Mouse (Mus musculus): ENCODE data around the gene Rbm14.
"Not testable (repeated sequence)": the region's sequence is repeated elsewhere in the genome, so short reads cannot be mapped to it uniquely, and the experiment has no call there.

The Rbm14 gene

DNA sequence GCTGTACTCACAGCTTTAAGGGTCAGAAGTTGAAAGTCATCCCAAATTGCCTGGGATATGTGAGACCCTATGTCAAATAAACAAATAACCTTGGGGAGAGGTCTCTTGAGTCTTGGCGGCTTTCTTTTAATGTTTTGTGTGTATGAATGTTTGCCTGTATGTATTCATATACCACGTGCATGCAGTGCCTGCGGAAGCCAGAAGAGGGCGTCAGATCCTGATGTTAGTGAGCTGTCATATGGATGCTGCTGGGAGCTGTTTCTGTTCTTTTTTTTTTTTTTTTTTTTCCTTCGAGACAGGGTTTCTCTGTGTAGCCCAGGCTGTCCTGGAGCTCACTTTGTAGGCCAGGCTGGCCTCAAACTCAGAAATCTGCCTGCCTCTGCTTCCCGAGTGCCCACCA lies 1.6 kb upstream of the Rbm14 start:
- DNase-seq (ENCODE audit: inconsistent ontology term): no peak

DNA sequence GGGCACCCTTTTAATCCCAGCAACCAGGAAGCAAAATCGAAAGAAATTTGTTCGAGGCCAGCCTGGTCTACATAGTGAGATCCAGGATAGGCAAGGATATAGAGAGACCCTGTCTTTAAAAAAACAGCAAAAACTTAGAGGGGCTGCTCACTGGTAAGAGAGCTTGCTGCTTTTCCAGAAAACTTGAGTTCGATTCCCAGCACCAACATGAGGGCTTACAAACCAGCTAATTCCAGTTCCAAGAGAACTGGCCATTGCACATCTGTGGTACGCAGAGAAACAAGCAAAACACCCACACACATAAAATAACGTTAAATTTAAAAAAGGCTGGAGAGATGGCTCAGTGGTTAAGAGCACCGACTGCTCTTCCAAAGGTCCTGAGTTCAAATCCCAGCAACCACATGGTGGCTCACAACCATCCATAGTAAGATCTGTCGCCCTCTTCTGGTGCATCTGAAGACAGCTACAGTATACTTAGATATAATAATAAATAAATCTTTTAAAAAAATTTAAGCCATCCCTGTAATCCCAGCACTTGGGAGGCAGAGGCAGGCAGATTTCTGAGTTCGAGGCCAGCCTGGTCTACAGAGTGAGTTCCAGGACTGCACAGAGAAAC lies 1.0 kb upstream of the Rbm14 start:
- DNase-seq (ENCODE audit: inconsistent ontology term): not testable (repeated sequence)

DNA sequence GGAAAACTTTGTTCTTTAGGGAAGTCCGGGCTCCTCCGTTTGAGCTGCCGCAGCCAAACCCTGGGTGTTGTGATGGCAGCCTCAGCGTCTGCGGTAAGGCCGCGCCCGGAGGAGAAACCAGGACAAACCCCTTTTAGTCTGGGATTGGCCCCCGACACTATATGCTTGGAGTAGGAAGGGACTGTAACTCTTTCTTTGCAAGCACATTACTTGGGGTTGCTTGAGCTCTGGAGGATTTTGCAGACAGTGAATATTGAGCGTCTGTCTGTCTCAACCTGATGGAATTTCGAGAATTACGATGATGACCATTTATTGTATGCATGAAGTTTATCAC lies 442 bp upstream of the Rbm14 start:
- DNase-seq (ENCODE audit: inconsistent ontology term): no peak

DNA sequence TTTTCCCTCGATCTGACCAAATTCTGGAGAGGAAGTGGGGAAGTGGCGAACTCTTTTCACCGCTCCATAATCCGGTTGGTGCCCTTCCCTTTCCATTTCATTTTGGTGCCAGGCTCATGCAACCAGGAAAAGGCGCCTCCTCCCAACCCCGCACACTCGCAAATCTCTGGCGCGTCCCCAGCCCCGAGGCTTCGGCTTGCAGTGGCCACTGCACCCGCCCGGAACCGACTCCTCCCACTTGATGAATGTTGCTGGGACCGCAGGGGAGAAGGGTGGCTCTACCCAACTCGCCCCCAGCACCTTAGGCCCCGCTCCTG lies 730 bp downstream of the Rbm14 start:
- DNase-seq (ENCODE audit: inconsistent ontology term): no peak

DNA sequence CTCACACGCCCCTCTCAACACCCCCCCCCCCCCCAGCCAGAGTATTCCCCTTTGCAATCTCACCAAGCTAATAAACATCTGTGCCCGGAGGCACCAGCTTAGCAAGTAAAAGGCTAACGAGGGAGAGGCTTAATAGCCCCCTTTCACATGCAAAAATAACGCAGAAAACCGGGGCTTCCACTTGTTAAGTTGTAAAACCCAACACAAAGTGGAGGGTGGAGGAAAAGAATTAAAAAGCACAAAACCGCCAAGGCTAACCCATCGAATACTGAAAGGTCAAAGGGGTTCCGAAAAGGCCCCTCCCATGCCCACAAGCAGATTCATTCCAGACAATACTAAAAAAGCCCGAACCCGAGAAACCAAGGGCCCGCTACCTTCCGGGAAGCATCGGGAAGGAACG lies 1.1 kb downstream of the Rbm14 start:
- DNase-seq (ENCODE audit: inconsistent ontology term): no peak

DNA sequence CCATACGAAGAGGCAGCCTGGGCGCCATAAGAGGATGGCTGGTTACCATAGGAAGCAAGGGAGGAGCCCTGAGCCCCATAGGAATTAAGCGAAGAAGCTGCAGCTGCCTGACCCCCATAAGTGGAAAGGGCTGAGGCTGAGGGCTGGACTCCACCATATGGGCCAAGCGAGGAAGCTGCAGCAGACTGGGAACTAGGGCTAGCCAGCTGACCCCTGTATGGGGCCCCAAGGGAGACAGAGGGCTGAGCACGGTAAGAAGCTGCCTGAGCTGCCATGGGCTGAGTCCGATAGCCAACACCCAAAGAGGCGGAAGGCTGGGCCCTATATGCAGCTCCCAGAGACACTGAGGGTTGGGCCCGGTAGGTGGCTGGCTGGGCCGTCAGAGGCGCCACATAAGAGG lies 8.2 kb downstream of the Rbm14 start:
- no peak for DNase-seq (ENCODE audit: inconsistent ontology term)

DNA sequence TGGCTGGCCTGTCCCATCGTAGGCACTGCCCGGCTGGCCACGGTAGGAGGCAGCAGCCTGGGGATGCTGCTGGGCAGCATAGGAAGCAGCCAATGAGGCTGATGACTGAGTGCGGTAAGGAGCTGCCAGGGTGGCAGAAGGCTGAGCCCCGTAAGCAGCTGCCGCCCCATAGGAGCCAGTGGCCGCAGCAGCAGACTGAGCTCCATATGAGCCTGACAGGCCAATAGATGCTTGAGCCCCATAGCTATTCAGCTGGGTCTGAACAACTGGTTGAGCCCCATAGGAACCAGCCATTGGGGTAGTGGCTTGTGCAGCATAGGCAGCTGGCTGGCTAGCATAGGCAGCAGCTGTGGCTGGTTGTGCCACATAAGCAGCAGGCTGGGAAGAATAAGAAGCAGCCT lies 8.7 kb downstream of the Rbm14 start:
- DNase-seq (ENCODE audit: inconsistent ontology term): no peak

DNA sequence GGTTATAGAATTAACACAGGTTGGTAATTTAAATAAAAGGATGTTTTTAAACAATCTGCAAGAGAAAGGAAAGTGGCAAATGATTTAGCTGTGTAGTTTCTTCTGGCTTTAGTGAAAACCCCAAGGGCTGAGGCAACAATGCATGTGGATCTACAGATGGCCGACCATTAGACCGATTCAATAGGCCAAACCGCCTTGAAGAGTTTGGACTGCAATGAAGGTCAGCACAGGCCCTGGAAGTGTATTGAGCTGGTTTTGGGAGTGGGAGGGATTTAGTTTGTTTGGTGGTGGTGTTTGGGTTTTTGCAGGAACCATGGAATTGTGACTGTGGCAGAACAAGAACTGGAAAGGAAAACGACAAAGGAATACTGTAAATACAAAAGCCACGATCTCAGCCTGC lies 12.4 kb downstream of the Rbm14 start:
- DNase-seq (ENCODE audit: inconsistent ontology term): no peak

DNA sequence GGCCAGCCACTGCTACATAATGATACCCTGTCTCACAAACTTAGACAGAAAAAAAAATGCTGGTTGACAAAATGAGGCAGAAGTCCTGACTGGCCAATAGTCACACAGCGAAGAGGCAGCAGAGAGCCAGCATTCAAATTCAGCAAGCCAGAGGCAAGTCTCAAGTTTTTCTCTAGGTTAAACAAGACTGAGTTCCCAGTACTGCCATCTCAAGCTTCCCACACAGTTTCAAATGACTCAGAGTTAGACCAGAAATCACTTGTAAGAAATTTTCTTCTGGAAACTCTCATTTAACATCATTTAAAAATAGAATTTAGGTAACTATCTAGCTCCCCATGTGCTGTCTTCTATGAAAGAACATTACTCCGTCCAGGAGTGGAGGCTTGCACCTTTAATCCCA lies 13.6 kb downstream of the Rbm14 start:
- DNase-seq (ENCODE audit: inconsistent ontology term): no peak

DNA sequence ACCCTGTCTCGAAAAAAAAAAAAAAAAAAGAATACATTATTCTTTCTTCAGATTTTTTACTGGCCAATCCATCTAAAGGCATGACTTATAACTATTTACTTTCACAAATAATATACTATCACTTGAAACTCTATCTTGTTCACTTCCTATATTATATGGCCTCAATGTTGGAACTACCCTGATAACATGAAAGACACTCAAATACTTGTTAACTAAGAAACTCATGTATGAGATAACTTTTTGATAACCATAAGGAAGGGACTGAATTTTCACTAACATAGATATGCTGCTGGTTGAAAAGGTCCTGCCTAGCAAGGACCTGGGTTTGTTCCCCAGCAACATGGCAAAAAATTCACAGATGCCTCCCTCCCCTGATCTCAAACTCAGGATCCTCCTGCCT lies 15.5 kb downstream of the Rbm14 start:
- DNase-seq (ENCODE audit: inconsistent ontology term): no peak

DNA sequence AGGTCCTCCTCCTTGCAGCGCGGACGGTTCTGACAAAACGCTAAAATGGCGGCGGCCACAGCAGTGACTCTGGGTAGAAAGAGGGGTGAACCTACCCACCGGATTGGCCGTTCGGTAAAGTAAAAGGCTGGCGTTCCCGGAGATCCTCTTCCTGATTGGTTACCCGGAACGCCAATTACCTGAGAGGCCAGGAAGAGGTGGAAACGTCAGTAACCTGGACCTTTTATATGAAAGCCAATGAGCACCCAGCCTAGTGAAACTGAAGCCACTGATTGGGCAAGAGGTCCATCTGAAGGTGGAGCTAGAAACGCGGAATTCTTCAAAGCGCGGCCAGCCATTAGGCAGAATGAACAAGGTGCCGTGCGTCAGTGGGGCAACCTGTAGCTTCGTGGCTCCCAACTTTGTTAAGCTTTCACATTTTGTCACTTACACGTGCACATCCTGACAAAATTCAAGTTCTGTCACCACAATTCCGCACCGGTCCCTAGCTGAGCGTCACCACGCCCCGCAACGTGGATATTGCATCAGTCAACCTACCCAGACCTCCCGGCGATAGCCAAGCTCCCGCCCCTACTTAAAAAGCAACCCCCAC lies 17.5 kb downstream of the Rbm14 start, which contains the start of gene Rbm4:
Gene Rbm4, minus strand, starts transcription at position 71 of the 592 bp plus-strand sequence.
- DNase-seq (ENCODE audit: inconsistent ontology term): peak; percentile 97

DNA sequence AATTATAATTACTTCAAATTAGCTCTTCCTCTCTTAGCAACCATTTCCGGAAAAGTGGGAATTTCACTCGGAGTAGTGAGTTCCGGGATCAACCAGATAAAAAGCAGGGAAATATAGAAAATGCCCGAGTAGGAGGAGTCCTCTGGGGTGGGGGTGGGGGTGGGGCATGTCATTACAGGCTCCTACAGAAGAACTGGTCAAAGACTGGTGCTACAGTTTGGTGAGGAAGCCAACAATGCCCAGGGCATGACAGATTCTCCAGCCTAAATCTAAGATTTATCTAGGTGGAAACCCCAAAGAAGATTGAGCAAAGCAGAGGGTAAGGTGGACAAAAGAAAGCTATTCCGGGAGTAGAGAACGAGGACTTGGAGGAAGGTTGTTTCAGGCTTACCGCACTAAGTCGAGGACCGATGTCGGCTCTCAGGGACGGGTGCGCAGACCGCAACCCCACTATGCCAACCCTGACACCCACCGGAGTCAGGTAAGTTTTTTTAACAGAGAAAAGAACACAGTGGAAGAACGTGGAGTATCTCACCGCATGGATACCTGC lies 18.1 kb downstream of the Rbm14 start:
- DNase-seq (ENCODE audit: inconsistent ontology term): no peak

DNA sequence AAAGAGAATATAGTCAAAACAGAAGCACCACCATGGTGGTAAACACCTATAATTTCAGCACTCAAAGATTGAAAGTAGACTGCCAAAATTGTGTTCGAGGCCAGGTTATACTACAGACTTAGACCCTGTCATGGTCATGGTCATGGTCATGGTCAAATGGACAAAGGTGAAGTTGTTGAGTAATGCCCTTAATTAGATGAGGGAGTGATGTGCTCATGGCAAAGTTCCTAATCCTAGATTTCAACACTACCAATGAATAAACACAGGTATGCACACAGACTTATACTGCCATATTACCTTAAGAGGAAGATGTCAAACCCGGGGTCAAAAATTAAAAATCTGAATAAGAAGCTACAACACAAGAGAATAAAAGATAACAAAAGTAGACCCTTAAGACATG lies 25.1 kb downstream of the Rbm14 start:
- no peak for DNase-seq (ENCODE audit: inconsistent ontology term)

DNA sequence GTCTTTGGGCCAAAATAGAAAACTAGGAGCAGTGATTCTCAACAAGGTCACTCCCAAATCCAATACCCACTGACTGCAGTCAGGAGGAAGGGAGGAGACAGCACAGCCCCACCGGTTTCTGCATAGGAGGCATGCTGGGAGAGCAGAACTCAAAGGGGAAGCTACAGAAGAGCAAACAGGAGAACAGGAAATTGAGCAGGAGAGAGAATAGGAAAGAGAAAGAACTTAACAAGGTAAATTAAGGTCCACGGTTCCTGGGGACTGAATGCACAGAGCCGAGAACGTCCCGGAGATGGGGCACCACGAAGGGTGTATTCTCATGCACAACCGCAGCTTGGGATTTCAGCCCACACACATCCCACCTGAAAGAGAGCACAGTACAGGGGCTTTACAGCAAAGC lies 26.2 kb downstream of the Rbm14 start:
- DNase-seq (ENCODE audit: inconsistent ontology term): no peak

DNA sequence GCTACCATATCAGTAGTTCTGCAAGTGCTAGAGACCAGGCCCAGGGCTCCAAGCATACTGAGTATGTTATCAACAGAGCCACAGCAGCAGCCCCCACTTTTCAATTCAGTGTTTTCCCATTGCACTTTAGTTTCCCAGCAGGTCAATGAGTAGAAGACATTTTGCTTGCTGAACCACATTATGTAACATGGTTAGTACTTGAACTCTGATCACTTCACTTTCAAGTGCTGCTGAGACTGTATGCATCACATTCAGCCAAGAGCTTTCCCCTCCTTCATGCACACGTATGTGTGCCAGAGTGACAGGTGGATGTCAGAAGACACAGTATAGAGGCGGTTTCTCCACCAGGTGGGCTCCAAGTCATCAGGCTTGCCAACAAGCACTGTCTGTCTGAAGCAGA lies 28.5 kb downstream of the Rbm14 start:
- no peak for DNase-seq (ENCODE audit: inconsistent ontology term)

DNA sequence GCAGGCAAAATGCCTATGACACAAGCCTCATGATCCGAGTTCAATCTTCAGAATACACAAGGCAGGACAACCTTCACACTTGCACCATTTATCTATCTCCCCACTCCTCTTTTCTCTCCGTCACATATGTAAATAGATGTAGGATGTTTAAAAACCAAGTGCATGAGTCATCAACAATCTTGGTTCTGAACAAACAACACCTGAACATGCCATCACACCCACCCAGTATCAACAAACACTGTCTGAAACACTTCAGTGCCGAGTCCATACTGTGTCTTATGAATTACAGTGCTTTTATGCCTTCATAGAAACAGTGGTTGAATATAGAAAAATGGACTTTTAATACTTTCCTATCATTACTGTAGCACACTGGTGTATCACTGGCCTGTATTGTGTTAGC lies 38.6 kb downstream of the Rbm14 start:
- no peak for DNase-seq (ENCODE audit: inconsistent ontology term)

DNA sequence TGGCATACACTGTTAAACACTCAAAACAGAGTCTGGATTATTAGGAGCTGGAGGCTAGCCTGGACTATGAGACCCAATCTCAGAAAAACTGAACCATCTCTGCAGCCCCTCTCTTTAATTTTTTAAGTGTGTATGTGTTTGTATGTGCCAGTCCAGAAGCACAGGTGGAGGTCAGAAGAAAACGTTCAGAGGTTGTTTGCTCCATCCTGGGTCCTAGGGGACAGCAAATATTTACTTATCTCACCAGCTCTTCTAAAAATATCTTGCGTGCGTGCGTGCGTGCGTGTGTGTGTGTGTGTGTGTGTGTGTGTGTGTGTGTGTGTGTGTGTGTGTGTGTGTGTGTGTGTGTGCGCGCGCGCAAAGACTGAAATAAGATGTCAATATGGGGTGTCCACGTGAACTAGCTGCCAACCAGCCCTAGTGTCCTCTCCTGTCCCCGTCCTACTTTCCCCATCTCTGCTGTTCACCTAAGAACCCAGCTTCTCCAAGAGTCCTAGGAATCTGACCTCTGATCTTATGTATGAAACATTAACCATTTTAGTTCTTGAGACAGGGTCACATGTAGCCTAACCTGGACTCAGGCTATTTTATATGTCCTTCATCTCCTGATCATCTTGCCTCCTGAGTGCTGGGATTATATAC lies 43.8 kb downstream of the Rbm14 start:
- DNase-seq (ENCODE audit: inconsistent ontology term): no peak

DNA sequence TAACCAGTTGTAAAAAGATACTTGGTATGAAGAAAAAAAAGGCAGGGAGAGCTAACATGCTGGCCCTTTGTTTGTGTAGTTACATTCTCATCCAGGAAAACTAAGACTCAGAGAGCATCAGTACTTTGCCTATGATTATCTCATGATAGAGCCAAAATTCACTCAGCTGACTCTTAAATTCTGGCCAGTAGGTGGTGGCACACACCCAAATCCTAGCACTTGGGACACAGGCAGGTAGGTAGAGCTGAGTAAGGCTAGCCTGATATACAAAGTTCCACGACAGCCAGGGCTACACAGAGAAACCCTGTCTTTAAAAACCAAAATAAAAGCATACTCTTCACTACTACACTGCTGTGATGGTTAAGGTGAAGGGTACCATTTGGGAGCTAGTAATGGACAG lies 48.6 kb downstream of the Rbm14 start:
- no peak for DNase-seq (ENCODE audit: inconsistent ontology term)

DNA sequence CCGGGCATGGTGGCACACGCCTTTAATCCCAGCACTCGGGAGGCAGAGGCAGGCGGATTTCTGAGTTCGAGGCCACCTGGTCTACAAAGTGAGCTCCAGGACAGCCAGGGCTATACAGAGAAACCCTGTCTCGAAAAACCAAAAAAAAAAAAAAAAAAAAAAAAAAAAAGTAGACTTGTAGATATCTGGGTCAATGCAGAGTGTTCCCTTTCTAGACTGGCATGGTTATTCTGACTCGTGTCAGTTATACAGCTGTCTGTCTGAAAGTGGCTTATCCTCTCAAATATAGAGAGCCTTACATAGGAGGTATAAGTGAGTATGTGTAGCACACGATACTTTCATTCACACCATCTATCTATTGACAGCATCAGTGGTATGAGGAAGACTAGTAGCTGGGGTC lies 50.9 kb downstream of the Rbm14 start:
- not testable (repeated sequence) for DNase-seq (ENCODE audit: inconsistent ontology term)

DNA sequence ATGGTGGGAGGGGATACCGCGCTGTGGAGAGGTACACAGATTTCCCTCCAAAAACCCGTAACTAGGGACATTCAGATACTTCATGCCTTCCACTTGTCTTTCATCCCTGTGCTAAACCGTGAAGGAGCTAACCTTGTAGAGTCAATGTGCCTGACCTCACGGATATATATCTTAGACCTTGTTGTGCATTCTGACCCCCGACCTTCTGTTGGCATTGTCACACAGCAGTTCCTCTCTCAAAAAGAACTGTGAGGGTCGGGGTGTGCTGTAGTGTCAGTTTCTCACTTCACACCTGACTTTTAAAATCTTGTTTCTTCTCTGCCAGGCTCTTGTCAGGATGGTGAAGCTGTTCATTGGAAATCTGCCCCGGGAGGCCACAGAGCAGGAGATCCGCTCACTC lies 54.5 kb downstream of the Rbm14 start:
- DNase-seq (ENCODE audit: inconsistent ontology term): no peak

DNA sequence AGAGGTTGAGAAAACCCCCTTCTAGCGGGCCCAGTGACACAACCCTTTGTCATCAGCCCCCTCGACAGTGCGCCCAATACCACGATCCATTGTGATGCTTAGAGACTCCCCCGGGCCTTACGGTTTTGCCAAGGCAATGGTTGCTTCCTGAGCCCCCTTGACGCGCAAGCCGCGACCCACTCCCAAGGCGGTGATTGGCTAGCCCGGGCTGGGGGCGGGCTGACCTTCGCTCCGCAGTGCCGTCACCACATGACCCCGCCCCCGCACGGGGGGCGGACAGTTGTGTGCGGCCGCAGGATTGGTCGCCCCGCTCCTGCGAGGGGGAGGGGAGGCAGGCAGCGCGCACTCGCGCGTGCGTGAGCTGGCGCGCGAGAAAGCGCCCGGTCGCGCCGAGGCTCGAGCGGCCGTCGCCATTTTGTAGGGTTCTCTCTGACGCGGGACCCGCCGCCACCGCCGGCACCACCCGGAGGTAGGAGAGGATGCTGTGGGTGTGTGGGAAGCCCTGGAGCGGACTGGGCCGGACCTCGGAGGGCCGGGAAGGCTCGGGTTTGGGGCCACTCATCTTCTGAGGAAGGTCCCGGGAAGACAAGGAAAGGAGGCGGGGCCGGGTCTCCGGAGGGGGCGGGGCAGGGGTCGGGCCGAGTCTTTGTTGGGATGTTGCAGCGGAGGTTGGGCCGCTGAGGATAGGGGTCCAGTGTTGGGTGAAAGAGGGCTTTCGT lies 55.1 kb downstream of the Rbm14 start, which contains the start of gene Rbm4b:
Gene Rbm4b, plus strand, starts transcription at position 305 of the 719 bp plus-strand sequence.
- peak; percentile 99 for DNase-seq (ENCODE audit: inconsistent ontology term)

DNA sequence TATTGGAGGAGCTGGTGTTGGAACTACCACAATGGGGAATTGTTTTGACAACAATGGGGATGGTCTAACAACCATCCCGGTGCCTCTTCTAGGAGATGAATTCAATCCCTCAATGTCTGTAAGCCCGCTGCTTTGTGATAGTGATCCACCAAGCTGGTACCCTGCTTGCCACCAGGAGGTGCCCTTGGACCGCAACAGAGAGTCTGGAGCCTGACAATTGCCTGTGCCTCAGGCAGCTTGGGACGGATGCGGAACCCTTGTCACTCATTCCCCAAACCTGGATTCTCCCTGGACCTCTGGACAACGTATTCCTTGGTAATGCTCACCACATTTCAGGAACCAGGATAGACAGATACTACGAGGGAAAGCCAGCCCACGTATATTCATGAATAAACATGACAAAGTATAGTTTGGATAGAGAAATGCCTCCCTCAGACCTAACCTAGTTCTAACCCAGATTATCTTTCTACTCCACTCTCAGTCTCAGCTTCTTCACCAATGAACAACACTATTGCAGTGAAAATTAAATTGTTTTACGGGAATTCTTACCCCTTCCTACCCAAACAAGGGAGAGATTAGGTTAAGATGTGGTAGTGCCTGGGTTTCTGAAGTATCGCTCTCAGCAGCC lies 55.8 kb downstream of the Rbm14 start:
- peak; percentile 92 for DNase-seq (ENCODE audit: inconsistent ontology term)

All from Muller cell, postnatal 12 days (primary cell).